Mouse (Mus musculus) sigmoid colon, adult 10 weeks (tissue): ENCODE measurements around the gene Pxk. TPM values are rescaled to one million over a fixed set of nuclear protein-coding genes. Genes with fewer than 3 reads are reported as not detected.

Source experiments
- polyA plus RNA-seq: library from polyadenylated mRNA; stranded (reverse); fragments of 350-450 nt; fragmentation: Illumina TruSeq; extraction: RNeasy Lipid Tissue Mini Kit (QIAGEN cat#74804); gene quantifications from one replicate; pipeline ENCODE4 v1.2.3, GENCODE M21; 2014; ENCODE audit warnings: low read depth, low replicate concordance

Pxk gene
- polyA plus RNA-seq: 60.5 TPM

DNA sequence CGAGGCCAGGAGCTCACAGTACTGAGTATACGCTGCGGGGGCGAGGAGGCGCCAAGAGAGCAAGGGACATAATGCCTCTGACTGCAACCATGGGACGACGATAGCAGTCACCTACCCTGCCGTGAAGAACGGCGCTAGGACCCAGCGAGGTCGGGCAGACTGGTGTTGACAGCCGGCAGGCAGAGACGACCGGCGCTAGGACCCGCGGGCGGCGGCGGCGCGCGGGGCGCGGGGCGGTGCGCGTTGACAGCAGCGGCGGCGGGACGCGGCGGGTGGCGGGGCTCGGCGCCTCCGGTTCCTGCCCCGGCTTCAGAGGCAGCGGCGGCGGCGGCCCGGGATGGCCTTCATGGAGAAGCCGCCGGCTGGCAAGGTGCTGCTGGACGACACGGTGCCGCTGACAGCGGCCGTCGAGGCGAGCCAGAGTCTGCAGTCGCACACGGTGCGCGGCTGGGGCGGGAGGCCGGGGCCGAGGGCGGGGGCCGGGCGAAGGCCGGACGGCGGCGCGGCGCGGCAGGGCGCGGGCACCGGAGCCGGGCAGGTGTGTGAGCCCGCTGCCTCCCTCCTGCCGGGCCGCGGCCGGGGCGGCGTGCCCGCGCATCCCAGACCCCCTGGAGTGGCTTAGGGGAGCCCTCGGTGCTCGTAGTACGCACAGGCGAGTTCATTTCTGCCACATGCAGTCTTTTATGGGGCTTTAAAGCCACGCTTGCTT is at the start of gene Pxk:
Gene Pxk (plus strand): TSS at position 234 of the 709 bp plus-strand sequence.

DNA sequence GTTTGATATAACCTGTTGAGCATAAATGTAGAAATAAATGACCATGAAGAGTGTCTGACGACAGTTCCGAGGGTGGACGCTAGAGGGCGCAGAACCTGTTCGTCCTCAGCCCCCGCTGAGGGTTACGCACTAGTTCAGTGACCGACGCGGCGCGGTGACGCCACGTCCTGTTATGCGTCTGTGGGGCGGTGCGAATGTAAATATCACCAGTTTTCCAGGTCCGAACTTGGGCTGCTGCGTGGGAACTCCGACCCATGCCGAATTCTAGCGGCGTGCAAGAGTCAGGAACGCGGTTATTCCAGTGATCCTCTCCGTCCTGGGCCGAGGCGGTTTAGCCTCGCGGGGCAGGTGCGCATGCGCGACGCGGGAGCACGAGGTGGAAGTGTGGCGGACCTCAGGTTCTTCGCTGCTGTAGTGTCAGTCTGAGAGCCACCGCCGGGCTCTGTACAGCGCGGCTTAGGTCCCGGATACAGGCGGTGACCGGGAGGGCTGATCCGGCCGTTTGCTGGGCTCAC is 17.8 kb upstream of the Pxk start, which contains the start of gene Rpp14:
Gene Rpp14 (plus strand): TSS at position 203 of the 515 bp plus-strand sequence.

GRCm38 (mm10) chr14:8172507-8173410 is 74.7 kb downstream of the Pxk start, which contains the start of gene Pdhb:
Gene Pdhb, minus strand, starts transcription at chr14:8173025.

DNA sequence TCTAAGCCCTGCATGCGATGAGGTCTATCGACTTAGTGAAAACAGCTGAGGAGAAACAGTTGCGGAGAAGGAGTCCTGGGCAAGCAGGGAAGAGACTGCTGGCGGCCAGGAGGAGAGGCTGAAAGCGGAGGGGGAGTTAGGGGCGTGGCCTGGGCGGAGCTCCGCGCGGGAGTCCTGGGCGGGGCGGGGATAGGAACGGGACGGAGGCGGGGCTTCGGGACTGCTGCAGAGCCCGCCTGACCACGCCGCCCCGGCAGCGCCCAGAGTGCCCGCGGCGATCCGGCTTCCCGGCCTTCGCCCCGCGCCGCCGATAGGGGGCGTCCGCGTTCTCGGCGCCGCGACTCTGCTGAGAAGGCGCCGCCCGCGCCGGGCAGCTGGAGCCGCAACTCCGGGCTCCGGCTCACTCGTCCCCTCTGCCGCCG is 115.8 kb downstream of the Pxk start, which contains the start of gene Kctd6:
Gene Kctd6 (plus strand): TSS at position 338 of the 422 bp plus-strand sequence.

Other genes with a start within 250 kb of the Pxk start
- not detected for gene Gm45521, start 140.9 kb upstream of the Pxk start, polyA plus RNA-seq
- gene Dnase1l3, start 103.6 kb upstream of the Pxk start, polyA plus RNA-seq: 2.2 TPM
- 13.3 TPM for gene Abhd6, start 95.3 kb upstream of the Pxk start, polyA plus RNA-seq
- gene Rpp14, start 17.8 kb upstream of the Pxk start, polyA plus RNA-seq: 39.5 TPM
- gene Pdhb, start 74.8 kb downstream of the Pxk start, polyA plus RNA-seq: 234 TPM
- gene Kctd6, start 115.9 kb downstream of the Pxk start, polyA plus RNA-seq: 23.4 TPM
- gene Acox2, start 161.1 kb downstream of the Pxk start, polyA plus RNA-seq: 0.47 TPM
- gene Fam107a, start 219.8 kb downstream of the Pxk start, polyA plus RNA-seq: 2.1 TPM